Mouse (Mus musculus) thymus, postnatal 4 days (tissue): ENCODE data around the gene Shisal1.
A peak's percentile ranks its signal among the peaks of the same experiment; 100 is the strongest.

ENCODE experiments used
- DNase-seq: peaks from one replicate; pipeline ENCODE4 v3.0.0; 2021

The Shisal1 gene

GRCm38 (mm10) chr15:84423781-84424180, 23.1 kb downstream of the Shisal1 start:
- no peak for DNase-seq

- DNase-seq: no peak
Observed at GRCm38 (mm10) chr15:84418266-84418610, 28.7 kb downstream of the Shisal1 start.

DNA sequence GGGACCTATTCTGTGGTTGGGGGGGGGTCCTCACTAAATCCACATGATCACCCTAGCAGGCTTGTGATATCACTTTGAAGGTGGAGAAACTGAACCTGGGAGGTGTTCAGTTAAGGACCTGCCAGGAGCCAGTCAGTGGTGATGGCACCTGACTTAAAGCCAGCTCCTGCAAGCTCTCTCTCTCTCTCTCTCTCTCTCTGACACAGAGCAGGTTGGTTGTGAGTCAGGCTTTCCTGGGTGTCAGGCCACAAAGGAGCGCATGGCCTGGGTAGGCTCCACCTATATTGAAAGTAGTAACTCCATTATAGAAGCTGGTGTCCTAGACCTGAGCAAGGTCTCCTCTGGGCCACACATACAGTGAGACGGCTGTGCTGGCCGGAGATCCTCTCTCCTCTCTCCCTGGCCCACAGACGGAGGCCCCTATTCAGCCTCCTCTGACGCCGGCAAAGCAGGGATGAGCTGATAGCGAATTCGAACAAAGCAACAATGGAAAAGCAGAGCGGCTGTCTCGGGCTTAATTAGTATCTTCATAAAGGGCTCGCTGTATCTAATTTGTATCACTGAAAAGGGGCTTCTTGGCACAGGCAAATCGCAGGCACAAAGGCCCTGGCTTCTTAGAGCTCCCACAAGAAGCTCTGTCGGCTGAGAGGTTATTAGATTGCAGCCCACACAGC, 29.2 kb downstream of the Shisal1 start:
- no peak for DNase-seq

DNA sequence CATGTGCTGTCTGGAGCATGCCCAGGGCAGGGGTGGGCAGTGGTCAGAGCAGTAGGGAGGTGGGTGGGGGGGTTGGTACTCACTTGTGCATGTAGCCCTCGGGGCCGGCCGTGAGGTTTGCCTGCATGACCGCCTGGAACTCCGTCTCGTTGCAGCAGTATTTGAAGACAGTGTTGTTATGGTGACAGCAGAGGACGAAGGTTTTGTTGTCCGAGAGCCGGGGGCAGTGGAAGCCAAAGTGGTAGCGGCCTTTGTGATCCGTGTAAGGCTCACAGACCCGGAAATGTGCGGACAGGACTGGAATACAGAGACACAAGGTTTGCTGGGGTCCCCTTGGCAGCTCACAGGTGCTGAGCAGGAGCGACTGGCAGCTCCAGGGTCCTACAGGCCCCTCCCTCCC, 29.9 kb downstream of the Shisal1 start:
- DNase-seq: no peak

- no peak for DNase-seq
Observed at GRCm38 (mm10) chr15:84414040-84414848, 32.7 kb downstream of the Shisal1 start.

DNA sequence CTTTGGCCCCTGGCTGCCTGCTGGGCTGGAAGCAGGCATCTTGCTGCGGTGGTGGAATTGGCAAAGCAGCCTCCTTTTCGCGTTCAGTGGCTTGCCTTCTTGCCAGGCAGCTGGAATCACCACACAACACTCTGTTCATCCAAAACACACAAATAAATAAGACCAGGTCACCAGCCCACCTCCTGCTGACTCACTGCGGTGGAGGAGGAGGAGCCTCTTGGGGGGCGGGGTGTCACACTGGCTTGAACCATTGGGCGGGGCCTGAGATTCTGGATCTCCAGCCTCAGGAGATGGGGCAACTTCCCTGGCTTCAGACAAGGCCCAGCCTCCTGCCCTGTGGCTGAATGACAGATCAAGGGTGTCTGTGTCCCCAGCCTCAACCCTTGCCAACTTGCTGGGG, 34.5 kb downstream of the Shisal1 start:
- peak; percentile 47 for DNase-seq

DNA sequence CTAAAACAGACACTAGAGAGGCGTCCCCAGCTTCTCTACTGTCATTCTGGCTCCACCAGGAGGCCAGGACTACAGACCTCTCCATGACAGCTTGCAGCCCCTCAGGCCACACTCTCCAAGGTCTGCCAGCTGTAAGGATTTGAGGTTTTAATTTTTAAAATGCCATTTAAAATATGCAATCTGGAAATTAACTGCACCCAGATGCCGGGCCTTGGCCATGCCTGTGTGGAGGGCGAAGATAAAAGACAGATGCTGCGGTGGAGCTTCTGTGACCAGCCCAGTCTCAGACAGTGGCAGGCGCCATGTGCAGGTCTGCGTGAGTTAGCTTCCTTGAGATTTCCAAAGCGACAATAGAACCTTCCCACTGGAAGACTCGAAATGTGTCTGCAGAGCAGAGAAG, 36.8 kb downstream of the Shisal1 start:
- no peak for DNase-seq

- DNase-seq: no peak
Observed at GRCm38 (mm10) chr15:84408576-84408975, 38.3 kb downstream of the Shisal1 start.

DNA sequence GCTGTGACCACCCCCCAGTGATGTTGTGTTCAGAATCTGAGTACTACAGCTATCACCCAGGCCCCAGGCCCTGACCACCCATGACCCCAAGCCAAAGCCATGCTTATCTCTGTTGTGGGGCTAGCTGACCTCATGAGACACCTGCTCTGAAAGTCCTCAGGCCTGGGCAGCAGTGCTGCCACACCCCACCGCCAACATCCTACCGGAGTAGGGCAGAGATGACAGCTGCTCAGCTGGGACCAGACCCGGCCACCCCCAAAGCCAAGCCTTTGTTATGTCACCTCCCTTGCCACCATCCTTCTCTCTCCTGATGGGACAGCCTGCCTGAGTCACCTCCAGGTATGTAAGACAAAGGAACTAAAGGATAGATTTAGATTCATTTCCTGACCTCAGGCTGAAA, 41.1 kb downstream of the Shisal1 start:
- no peak for DNase-seq

- DNase-seq: no peak
Observed at GRCm38 (mm10) chr15:84403454-84404113, 43.3 kb downstream of the Shisal1 start.

DNA sequence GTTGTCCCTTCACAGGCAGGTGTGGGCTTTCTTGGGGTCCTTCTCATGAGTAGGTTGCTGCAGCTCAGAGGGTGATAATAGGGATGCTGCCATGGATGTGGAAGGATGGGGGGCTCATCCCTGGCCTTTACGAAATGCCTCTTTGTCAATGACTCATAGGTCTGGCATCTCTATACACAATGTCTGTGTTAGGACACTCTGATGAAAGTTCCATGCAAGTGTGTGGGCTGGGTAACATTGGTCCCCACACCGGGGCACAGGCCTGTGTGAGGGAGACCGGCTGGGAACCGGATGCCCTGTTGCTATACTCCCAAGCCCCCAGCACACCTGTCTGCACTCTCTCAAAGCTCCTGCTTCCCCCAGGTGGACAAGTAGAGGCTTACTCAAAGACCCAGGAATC, 48.3 kb downstream of the Shisal1 start:
- DNase-seq: no peak

GRCm38 (mm10) chr15:84397663-84398169, 49.2 kb downstream of the Shisal1 start:
- no peak for DNase-seq

GRCm38 (mm10) chr15:84395341-84396067, 51.4 kb downstream of the Shisal1 start:
- DNase-seq: no peak

GRCm38 (mm10) chr15:84393341-84393740, 53.6 kb downstream of the Shisal1 start:
- DNase-seq: peak; percentile 36

DNA sequence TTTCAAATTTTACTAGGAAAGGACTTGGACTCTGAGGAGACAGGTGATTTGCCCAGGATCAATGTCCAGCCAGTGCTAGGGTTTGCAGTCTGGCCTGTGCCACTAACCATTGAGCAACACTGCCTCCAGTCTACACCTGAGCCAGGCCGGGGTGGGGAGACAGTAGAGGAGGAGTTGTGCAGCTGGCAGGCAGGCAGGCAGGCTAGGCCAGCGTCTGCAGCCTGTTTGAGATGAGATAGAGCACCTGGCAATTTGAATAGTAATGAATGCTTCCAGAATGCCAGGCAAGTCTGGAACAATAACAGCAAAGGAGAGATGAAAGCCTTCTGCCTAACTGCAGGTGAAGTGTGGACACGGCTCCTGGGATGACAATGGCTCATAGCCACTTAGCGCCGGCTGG, 54.1 kb downstream of the Shisal1 start:
- peak; percentile 54 for DNase-seq

- no peak for DNase-seq
Observed at GRCm38 (mm10) chr15:84392131-84392530, 54.8 kb downstream of the Shisal1 start.

GRCm38 (mm10) chr15:84388698-84389131, 58.2 kb downstream of the Shisal1 start:
- peak; percentile 65 for DNase-seq

- no peak for DNase-seq
Observed at GRCm38 (mm10) chr15:84385995-84386565, 60.8 kb downstream of the Shisal1 start.

- DNase-seq: peak; percentile 71
Observed at GRCm38 (mm10) chr15:84384066-84384465, 62.8 kb downstream of the Shisal1 start.

DNA sequence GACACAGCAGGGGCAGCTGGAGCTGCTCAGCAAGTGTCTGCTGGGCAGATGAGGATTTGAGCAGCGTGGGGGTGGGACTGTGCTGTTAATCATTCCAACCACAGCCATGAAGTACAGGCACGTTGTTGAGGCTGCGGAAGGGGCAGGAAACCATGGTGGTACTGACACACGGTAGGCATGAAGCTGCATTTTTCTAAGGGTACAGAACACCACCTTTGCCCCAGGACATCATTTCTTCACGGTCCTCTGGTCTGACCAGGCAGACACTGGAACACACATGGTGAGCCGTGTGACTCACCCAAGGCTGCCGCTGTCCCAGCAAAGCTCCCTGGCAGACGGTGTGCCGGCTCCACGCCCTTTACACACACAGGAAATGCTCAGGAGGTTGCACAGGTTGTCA, 66.7 kb downstream of the Shisal1 start:
- no peak for DNase-seq

- no peak for DNase-seq
Observed at GRCm38 (mm10) chr15:84378734-84379133, 68.2 kb downstream of the Shisal1 start.

GRCm38 (mm10) chr15:84372801-84373200, 74.1 kb downstream of the Shisal1 start:
- no peak for DNase-seq

- no peak for DNase-seq
Observed at GRCm38 (mm10) chr15:84367402-84367801, 79.5 kb downstream of the Shisal1 start.
